Mouse (Mus musculus) gastrocnemius, postnatal 10 days (tissue): ENCODE measurements at regions not wholly inside any gene's neighbourhood (a gene's known extent, or its start where the extent isn't known, plus 50 kb on each side); places are given as distances from the start of the nearest gene placed in this dataset.
A peak's percentile ranks its signal among the peaks of the same experiment; 100 is the strongest.
"Not testable (repeated sequence)": the region's sequence is repeated elsewhere in the genome, so short reads cannot be mapped to it uniquely, and the experiment has no call there.

ENCODE experiments used
- DNase-seq: peaks from one replicate; pipeline ENCODE4 v3.0.0; 2021; ENCODE audit warnings: mixed read lengths

- no peak for DNase-seq
Measured at GRCm38 (mm10) chr7:82047456-82047855, 55.4 kb upstream of the Bnc1 start.

GRCm38 (mm10) chr7:82053411-82053810, 61.3 kb upstream of the Bnc1 start:
- no peak for DNase-seq

- DNase-seq = peak; percentile 11
Measured at GRCm38 (mm10) chr7:82056551-82057230, 64.6 kb upstream of the Bnc1 start.

- no peak for DNase-seq
Measured at GRCm38 (mm10) chr7:82063407-82063806, 71.3 kb upstream of the Bnc1 start.

GRCm38 (mm10) chr7:82069629-82070450, 77.7 kb upstream of the Bnc1 start:
- no peak for DNase-seq

- no peak for DNase-seq
Measured at GRCm38 (mm10) chr7:82070946-82071727, 79.0 kb upstream of the Bnc1 start.

- DNase-seq = no peak
Measured at GRCm38 (mm10) chr7:82075359-82075758, 83.3 kb upstream of the Bnc1 start.

GRCm38 (mm10) chr7:82081851-82082250, 89.8 kb upstream of the Bnc1 start:
- no peak for DNase-seq

- DNase-seq = peak; percentile 8
Measured at GRCm38 (mm10) chr7:82082883-82083282, 90.8 kb upstream of the Sh3gl3 start.

- DNase-seq = no peak
Measured at GRCm38 (mm10) chr7:82084473-82084872, 89.2 kb upstream of the Sh3gl3 start.

- no peak for DNase-seq
Measured at GRCm38 (mm10) chr7:82085205-82085604, 88.4 kb upstream of the Sh3gl3 start.

- DNase-seq = no peak
Measured at GRCm38 (mm10) chr7:82098136-82098535, 75.5 kb upstream of the Sh3gl3 start.

- DNase-seq = no peak
Measured at GRCm38 (mm10) chr7:82101314-82101713, 72.3 kb upstream of the Sh3gl3 start.

GRCm38 (mm10) chr7:82105631-82106030, 68.0 kb upstream of the Sh3gl3 start:
- no peak for DNase-seq

- not testable (repeated sequence) for DNase-seq
Measured at GRCm38 (mm10) chr7:82109141-82109540, 64.5 kb upstream of the Sh3gl3 start.

GRCm38 (mm10) chr7:82109550-82109949, 64.1 kb upstream of the Sh3gl3 start:
- no peak for DNase-seq

- no peak for DNase-seq
Measured at GRCm38 (mm10) chr7:82109977-82110376, 63.7 kb upstream of the Sh3gl3 start.

GRCm38 (mm10) chr7:82112046-82112445, 61.6 kb upstream of the Sh3gl3 start:
- no peak for DNase-seq

GRCm38 (mm10) chr7:82115646-82116045, 58.0 kb upstream of the Sh3gl3 start:
- DNase-seq = no peak

- DNase-seq = peak; percentile 72
Measured at GRCm38 (mm10) chr7:82119266-82119665, 54.4 kb upstream of the Sh3gl3 start.

- no peak for DNase-seq
Measured at GRCm38 (mm10) chr7:82119866-82120265, 53.8 kb upstream of the Sh3gl3 start.

GRCm38 (mm10) chr7:82121746-82122145, 51.9 kb upstream of the Sh3gl3 start:
- peak; percentile 63 for DNase-seq
